Mouse (Mus musculus): ENCODE data around the gene Cyp24a1. TPM values are rescaled to one million over a fixed set of nuclear protein-coding genes. Genes with fewer than 3 reads are reported as not detected.
A peak's percentile ranks its signal among the peaks of the same experiment; 100 is the strongest.

The Cyp24a1 gene
- polyA plus RNA-seq, 1 experiment = 29.2 TPM

DNA sequence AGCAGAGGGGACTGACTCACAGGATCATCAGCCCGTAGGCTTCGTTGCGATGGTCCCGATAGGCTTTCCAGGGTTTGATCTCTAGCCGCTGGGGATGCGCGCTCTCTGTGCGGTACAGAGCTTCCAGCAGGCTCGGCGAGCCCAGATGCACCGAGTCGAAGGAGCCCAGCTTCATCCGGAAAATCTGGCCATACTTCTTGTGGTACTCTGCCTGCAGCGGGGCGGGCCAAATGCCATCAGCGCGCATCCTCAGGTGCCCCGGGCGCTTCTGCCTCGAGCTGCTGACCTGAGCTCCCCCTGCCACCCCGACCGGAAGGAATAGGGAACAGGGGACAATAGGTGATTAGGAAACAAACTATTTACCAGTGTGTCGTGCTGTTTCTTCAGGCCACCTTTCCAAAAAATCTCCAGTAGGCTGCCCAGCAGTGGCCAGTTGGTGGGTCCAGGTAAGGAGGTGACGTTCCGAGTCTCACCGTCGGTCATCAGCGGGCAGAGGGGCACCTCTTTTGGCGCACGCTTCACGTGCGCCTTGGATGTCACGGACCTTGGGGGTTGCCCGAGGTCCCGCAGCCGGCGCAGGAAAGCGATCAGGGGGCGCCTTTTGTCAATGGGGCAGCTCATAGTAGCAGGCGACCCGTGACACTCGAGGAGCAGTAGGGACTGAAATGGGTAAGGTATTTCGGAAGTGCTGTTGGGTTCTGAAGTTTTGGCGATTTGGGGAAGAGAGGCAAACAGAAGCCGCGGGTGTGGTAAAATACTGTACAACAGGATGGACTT, 603 bp downstream of the Cyp24a1 start, which contains the start of gene Pfdn4:
Gene Pfdn4, plus strand, starts transcription at position 275 of the 777 bp plus-strand sequence.
- Histone ChIP-seq H3K27ac (ENCODE audit: insufficient read depth, low read depth, low read length) (no peak within 1 kb of the TSS; the same call in 1 of the 2 replicates), H3K36me3 (ENCODE audit: control insufficient read depth, insufficient read depth, low read length) (no peaks in the 10 kb centered on the region), H3K4me3 (ENCODE audit: insufficient read depth, low read depth, low read length) (peak within 1 kb of the TSS; percentile 1; the same call in 1 of the 2 replicates), H3K4me1 (ENCODE audit: control insufficient read depth, insufficient read depth, low read length) (peaks cover 5% of the 10 kb centered on the region; the same call in 1 of the 2 replicates), H3K27me3 (replicated peaks; ENCODE audit: control insufficient read depth, insufficient read depth, low read length) (0 out of 2 replicates have a peak, but pooled peaks cover 3% of the 10 kb centered on the region)
- DNase-seq = peak; percentile 31
- TF ChIP-seq CTCF (conservative IDR thresholded peaks at IDR 0.05; ENCODE audit: insufficient read depth, insufficient read length, low read depth, low read length) = no peak
- no peak for TF ChIP-seq POLR2A (IDR thresholded peaks at IDR 0.05; ENCODE audit: low read depth, low read length)
- 2% methylated on average over 46 of the region's 46 CpGs for whole genome bisulfite sequencing

DNA sequence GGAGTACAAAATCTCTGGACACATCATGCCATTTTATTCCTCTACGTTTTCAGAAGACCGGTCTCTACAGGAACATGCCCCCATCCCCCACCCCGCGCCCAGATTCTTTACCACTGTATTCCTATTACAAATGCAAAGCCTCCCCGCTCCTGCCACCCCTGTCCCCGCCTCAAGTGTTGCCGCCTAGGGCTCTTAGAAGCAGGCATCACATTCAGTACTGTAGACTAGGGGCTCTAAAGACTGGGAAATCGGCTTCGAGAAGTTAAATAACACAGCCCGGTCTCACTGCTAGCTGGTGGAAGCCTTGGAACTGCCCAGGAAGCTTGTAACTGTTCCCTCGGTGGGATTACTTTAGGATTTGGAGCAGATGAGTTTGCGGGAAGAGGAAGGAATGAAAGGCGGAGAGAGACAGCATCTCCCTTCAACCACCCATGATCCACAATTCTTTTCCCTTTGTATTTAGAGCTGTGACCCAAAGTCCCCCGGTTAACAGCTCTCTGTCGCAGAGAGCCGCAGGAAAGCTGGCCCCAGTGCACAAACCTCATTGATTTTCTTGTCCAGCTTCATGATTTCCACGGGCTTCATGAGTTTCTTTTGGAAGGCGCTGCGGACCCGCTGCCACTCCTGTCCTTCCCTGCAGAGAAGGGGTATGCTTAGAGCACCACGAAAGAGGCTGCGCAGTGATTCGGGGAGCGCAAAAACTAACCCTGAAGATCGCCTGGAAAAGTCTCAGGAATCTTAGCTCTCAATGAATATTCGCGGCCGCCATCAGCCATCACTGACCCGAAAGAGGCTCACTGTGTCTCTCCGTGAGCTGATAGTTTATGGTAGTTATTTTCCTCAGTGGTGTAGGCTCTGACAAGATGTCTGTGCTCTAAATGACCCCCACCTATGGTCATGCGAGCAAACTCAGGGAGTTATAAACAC, 1.9 kb downstream of the Cyp24a1 start:
- H3K27ac ChIP-seq (ENCODE audit: insufficient read depth, low read depth, low read length) = no peak overlapping the region
- peak overlapping the region; percentile 1; the same call in 1 of the 2 replicates for H3K4me3 ChIP-seq (ENCODE audit: insufficient read depth, low read depth, low read length)
- WGBS = 12% methylated on average over 31 of the region's 31 CpGs

DNA sequence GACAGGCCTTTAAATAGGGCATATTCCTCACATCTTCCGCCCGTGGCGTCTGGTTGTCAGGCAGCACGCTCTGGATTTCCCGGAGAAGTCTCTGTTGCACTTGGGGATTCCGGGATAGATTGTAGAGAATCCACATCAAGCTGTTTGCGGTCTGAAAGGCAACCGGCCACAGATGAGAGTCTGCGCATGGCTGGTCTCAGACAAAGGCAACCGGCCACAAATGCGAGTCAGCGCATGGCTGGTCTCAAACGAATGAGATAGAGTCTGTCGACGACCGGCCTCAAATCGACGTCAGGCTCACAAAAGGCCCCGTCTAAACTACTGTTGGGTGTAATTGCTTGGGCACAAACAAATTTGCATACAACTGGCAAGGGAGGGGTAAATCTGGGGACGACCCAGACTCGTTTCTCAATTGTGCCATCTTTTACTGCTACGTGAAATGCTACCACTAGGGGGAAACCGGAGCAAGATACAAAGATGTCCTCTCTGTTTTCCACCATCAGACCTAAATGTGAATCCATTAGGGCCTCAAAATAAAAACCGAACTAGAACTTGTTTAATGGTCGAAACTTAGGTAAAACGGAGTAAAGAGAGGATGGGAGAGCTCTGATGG, 8.9 kb downstream of the Cyp24a1 start:
- DNase-seq = peak; percentile 39
- H3K27me3 ChIP-seq (replicated peaks; ENCODE audit: control insufficient read depth, insufficient read depth, low read length) = no peaks in the 10 kb centered on the region
- no peaks in the 10 kb centered on the region for H3K36me3 ChIP-seq (ENCODE audit: control insufficient read depth, insufficient read depth, low read length)
- 60% methylated on average over 26 of the region's 26 CpGs for WGBS
- no peak for TF ChIP-seq POLR2A (IDR thresholded peaks at IDR 0.05; ENCODE audit: low read depth, low read length)
- peak; percentile 16; the same call in 1 of the 2 replicates for TF ChIP-seq CTCF (conservative IDR thresholded peaks at IDR 0.05; ENCODE audit: insufficient read depth, insufficient read length, low read depth, low read length)
- no peak overlapping the region for H3K4me3 ChIP-seq (ENCODE audit: insufficient read depth, low read depth, low read length)
- no peaks in the 10 kb centered on the region for H3K4me1 ChIP-seq (ENCODE audit: control insufficient read depth, insufficient read depth, low read length)
- H3K27ac ChIP-seq (ENCODE audit: insufficient read depth, low read depth, low read length) = no peak overlapping the region

More for the DNA sequence above, 1.9 kb downstream of the Cyp24a1 start:
- Histone ChIP-seq H3K36me3 (ENCODE audit: control insufficient read depth, insufficient read depth, low read length) (no peaks in the 10 kb centered on the region), H3K4me1 (ENCODE audit: control insufficient read depth, insufficient read depth, low read length) (peaks cover 5% of the 10 kb centered on the region; the same call in 1 of the 2 replicates), H3K27me3 (replicated peaks; ENCODE audit: control insufficient read depth, insufficient read depth, low read length) (0 out of 2 replicates have a peak, but pooled peaks cover 3% of the 10 kb centered on the region)
- TF ChIP-seq CTCF (conservative IDR thresholded peaks at IDR 0.05; ENCODE audit: insufficient read depth, insufficient read length, low read depth, low read length) (no peak), POLR2A (IDR thresholded peaks at IDR 0.05; ENCODE audit: low read depth, low read length) (no peak)
- DNase-seq = no peak

DNA sequence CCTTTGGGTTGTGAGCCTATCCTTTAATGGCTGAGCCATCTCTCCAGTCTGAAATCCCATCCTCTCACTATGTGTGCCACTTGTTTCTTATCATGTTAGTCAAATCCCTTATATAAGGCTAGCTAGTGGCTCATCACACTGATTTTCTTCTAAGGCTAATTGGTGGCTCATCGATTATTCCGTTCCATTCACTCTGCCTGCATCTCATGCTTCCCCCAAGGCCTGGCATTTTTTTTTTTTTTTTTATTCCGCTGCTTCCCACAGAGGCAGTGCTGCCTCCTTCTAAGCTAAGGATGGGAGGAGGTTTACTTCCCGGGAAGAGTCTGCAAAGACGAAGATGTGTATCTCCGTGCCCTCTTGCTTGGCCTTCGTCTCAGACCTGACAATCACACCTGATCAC, 9.7 kb downstream of the Cyp24a1 start:
- H3K27ac ChIP-seq (ENCODE audit: insufficient read depth, low read depth, low read length) = no peak overlapping the region
- 85% methylated on average over 7 of the region's 7 CpGs for WGBS
- TF ChIP-seq CTCF (conservative IDR thresholded peaks at IDR 0.05; ENCODE audit: insufficient read depth, insufficient read length, low read depth, low read length) (no peak), POLR2A (IDR thresholded peaks at IDR 0.05; ENCODE audit: low read depth, low read length) (no peak)
- no peak for DNase-seq
- H3K36me3 ChIP-seq (ENCODE audit: control insufficient read depth, insufficient read depth, low read length) = no peaks in the 10 kb centered on the region
- no peaks in the 10 kb centered on the region for H3K4me1 ChIP-seq (ENCODE audit: control insufficient read depth, insufficient read depth, low read length)
- H3K27me3 ChIP-seq (replicated peaks; ENCODE audit: control insufficient read depth, insufficient read depth, low read length) = no peaks in the 10 kb centered on the region
- no peak overlapping the region for H3K4me3 ChIP-seq (ENCODE audit: insufficient read depth, low read depth, low read length)

DNA sequence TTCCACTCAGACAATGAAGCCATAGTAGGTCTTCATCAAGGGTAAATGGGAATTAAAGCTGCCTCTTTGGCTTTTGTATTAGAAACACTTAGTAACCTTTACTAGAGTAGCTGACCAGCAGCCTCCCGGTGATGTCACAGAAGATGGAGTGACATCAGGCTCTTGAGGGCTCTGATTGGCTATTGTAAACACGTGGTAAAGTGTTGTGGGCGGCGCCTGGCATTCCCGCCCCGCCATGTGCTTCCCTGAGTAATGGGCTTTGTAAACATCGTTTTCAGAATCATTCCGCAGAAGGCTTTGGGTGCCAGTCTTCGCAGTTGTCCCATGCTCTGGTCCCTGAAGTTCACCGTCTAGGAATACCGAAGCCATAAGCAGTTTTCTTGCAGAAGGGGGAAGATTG, 13.0 kb downstream of the Cyp24a1 start:
- no peaks in the 10 kb centered on the region for H3K36me3 ChIP-seq (ENCODE audit: control insufficient read depth, insufficient read depth, low read length)
- H3K4me3 ChIP-seq (ENCODE audit: insufficient read depth, low read depth, low read length) = no peak overlapping the region
- no peaks in the 10 kb centered on the region for H3K27me3 ChIP-seq (replicated peaks; ENCODE audit: control insufficient read depth, insufficient read depth, low read length)
- H3K4me1 ChIP-seq (ENCODE audit: control insufficient read depth, insufficient read depth, low read length) = no peaks in the 10 kb centered on the region
- DNase-seq = no peak
- WGBS = 78% methylated on average over 11 of the region's 11 CpGs
- TF ChIP-seq POLR2A (IDR thresholded peaks at IDR 0.05; ENCODE audit: low read depth, low read length) = no peak
- TF ChIP-seq CTCF (conservative IDR thresholded peaks at IDR 0.05; ENCODE audit: insufficient read depth, insufficient read length, low read depth, low read length) = no peak
- no peak overlapping the region for H3K27ac ChIP-seq (ENCODE audit: insufficient read depth, low read depth, low read length)

DNA sequence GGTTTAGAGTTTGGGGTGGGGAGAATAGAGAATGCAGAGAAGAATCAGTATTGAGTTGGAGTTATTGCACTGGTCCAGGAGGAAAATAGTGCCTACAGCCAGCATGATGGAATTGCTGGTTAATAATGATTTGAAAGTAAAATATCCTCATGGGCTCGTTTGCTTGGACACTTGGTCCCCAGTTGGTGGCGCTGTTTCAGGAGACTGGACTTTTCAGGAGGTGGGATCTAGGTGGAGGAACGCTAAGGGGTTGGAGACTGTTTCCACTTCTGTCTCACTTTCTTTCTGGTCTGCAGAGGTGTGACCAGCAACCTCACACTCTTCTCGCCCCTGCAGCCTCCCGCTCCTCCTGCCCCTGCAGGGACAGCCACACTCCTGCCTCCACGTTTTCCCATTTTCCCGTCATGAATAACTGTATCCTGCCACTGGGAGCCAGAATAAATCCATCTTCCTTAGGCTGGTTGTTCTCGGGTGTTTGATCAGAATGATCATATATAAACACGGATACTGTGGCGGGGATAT, 14.9 kb downstream of the Cyp24a1 start:
- H3K27me3 ChIP-seq (replicated peaks; ENCODE audit: control insufficient read depth, insufficient read depth, low read length) = no peaks in the 10 kb centered on the region
- 64% methylated on average over 10 of the region's 10 CpGs for WGBS
- TF ChIP-seq CTCF (conservative IDR thresholded peaks at IDR 0.05; ENCODE audit: insufficient read depth, insufficient read length, low read depth, low read length) = no peak
- no peak for TF ChIP-seq POLR2A (IDR thresholded peaks at IDR 0.05; ENCODE audit: low read depth, low read length)
- H3K4me3 ChIP-seq (ENCODE audit: insufficient read depth, low read depth, low read length) = no peak overlapping the region
- no peaks in the 10 kb centered on the region for H3K36me3 ChIP-seq (ENCODE audit: control insufficient read depth, insufficient read depth, low read length)
- DNase-seq = no peak
- H3K27ac ChIP-seq (ENCODE audit: insufficient read depth, low read depth, low read length) = no peak overlapping the region
- no peaks in the 10 kb centered on the region for H3K4me1 ChIP-seq (ENCODE audit: control insufficient read depth, insufficient read depth, low read length)
